Mouse (Mus musculus) embryonic facial prominence, embryonic 10.5 days (tissue): Measurements from ENCODE around the gene Vps45. TPM values are rescaled to one million over a fixed set of nuclear protein-coding genes. Genes with fewer than 3 reads are reported as not detected.
A peak's percentile ranks its signal among the peaks of the same experiment; 100 is the strongest.

Experiments
- DNase-seq: peaks from one replicate; pipeline ENCODE4 v3.0.0-alpha.2; 2017; ENCODE audit warnings: low spot score
- H3K27ac ChIP-seq: fragments of 300-500 bp; sonication (generic); replicated peaks from 2 replicates; pipeline ENCODE4 v1.5.1; 2016; ENCODE audit warnings: mild to moderate bottlenecking
- H3K27me3 ChIP-seq: fragments of 300-500 bp; sonication (generic); replicated peaks from 2 replicates; pipeline ENCODE4 v1.6.1; 2016; ENCODE audit warnings: low read depth, mild to moderate bottlenecking; ENCODE audit not compliant: poor library complexity, severe bottlenecking
- H3K36me3 ChIP-seq: fragments of 300-500 bp; sonication (generic); replicated peaks from 2 replicates; pipeline ENCODE4 v1.6.1; 2016; ENCODE audit warnings: mild to moderate bottlenecking, moderate library complexity
- H3K4me1 ChIP-seq: fragments of 300-500 bp; sonication (generic); 2 replicates; pipeline ENCODE4 v1.6.1; 2016
- H3K4me3 ChIP-seq: fragments of 300-500 bp; sonication (generic); 2 replicates; pipeline ENCODE4 v1.5.1; 2016; ENCODE audit warnings: mild to moderate bottlenecking, moderate library complexity
- H3K9me3 ChIP-seq: fragments of 300-500 bp; sonication (generic); 2 replicates; pipeline ENCODE4 v1.6.1; 2016; ENCODE audit warnings: mild to moderate bottlenecking
- WGBS: fragments of 180-500 bp; shearing (Covaris S2); methylation state at CpG from one replicate; pipeline ENCODE4 v1.1.7; 2016; 5-methylcytosine and 5-hydroxymethylcytosine counted together
- polyA plus RNA-seq: library from polyadenylated mRNA; unstranded; fragments of >200 nt; fragmentation: Nextera tagmentation; extraction: Ambion mirVana; gene quantifications from 2 replicates; pipeline ENCODE4 v1.2.1, GENCODE M21; 2016

The Vps45 gene
- polyA plus RNA-seq, 1 experiment from 2014 or later: 26.5 TPM

GRCm38 (mm10) chr3:96069542-96069941 is 11.3 kb upstream of the Vps45 start:
- 60% methylated on average over 1 of the region's 1 CpGs for WGBS
- no peak overlapping the region for H3K27ac ChIP-seq
- no peak overlapping the region for H3K4me3 ChIP-seq
- no peak for DNase-seq
- peaks cover 10% of the 10 kb centered on the region; the same call in 1 of the 2 replicates for H3K4me1 ChIP-seq
- H3K36me3 ChIP-seq: no peaks in the 10 kb centered on the region
- no peaks in the 10 kb centered on the region for H3K27me3 ChIP-seq
- no peaks in the 10 kb centered on the region for H3K9me3 ChIP-seq

GRCm38 (mm10) chr3:96069046-96069445 is 10.8 kb upstream of the Vps45 start:
- Histone ChIP-seq H3K36me3 (no peaks in the 10 kb centered on the region), H3K9me3 (no peaks in the 10 kb centered on the region), H3K27ac (no peak overlapping the region), H3K4me1 (peaks cover 10% of the 10 kb centered on the region; the same call in 1 of the 2 replicates), H3K4me3 (no peak overlapping the region), H3K27me3 (no peaks in the 10 kb centered on the region)
- WGBS: 93% methylated on average over 6 of the region's 6 CpGs
- no peak for DNase-seq

GRCm38 (mm10) chr3:96066741-96067140 is 8.5 kb upstream of the Vps45 start:
- WGBS: 89% methylated on average over 5 of the region's 5 CpGs

GRCm38 (mm10) chr3:96065754-96066375 is 7.6 kb upstream of the Vps45 start:
- no peaks in the 10 kb centered on the region for H3K9me3 ChIP-seq
- 35% methylated on average over 20 of the region's 20 CpGs for WGBS
- H3K27me3 ChIP-seq: no peaks in the 10 kb centered on the region
- peak; percentile 54 for DNase-seq
- H3K36me3 ChIP-seq: no peaks in the 10 kb centered on the region
- no peak overlapping the region for H3K27ac ChIP-seq
- H3K4me1 ChIP-seq: peaks cover 10% of the 10 kb centered on the region; the same call in 1 of the 2 replicates
- H3K4me3 ChIP-seq: peak overlapping the region; percentile 28; the same call in 1 of the 2 replicates

More at GRCm38 (mm10) chr3:96066741-96067140, 8.5 kb upstream of the Vps45 start:
- peaks cover 10% of the 10 kb centered on the region; the same call in 1 of the 2 replicates for H3K4me1 ChIP-seq
- no peak overlapping the region for H3K27ac ChIP-seq
- no peaks in the 10 kb centered on the region for H3K9me3 ChIP-seq
- no peak for DNase-seq
- H3K27me3 ChIP-seq: no peaks in the 10 kb centered on the region
- H3K4me3 ChIP-seq: no peak overlapping the region
- no peaks in the 10 kb centered on the region for H3K36me3 ChIP-seq

GRCm38 (mm10) chr3:96065147-96065546 is 6.9 kb upstream of the Vps45 start:
- Histone ChIP-seq H3K4me3 (peak overlapping the region; percentile 28; the same call in 1 of the 2 replicates), H3K27ac (no peak overlapping the region), H3K27me3 (no peaks in the 10 kb centered on the region), H3K36me3 (no peaks in the 10 kb centered on the region), H3K4me1 (peaks cover 10% of the 10 kb centered on the region; the same call in 1 of the 2 replicates), H3K9me3 (no peaks in the 10 kb centered on the region)
- WGBS: 38% methylated on average over 4 of the region's 4 CpGs
- peak; percentile 27 for DNase-seq

- WGBS: 89% methylated on average over 3 of the region's 3 CpGs
- Histone ChIP-seq H3K4me3 (no peak overlapping the region), H3K27me3 (no peaks in the 10 kb centered on the region), H3K36me3 (no peaks in the 10 kb centered on the region), H3K27ac (no peak overlapping the region), H3K4me1 (peaks cover 10% of the 10 kb centered on the region; the same call in 1 of the 2 replicates), H3K9me3 (no peaks in the 10 kb centered on the region)
- no peak for DNase-seq
Observed at GRCm38 (mm10) chr3:96064217-96064616, 6.0 kb upstream of the Vps45 start.

- Histone ChIP-seq H3K27ac (no peak overlapping the region), H3K4me1 (peaks cover 14% of the 10 kb centered on the region), H3K27me3 (no peaks in the 10 kb centered on the region), H3K9me3 (no peaks in the 10 kb centered on the region), H3K36me3 (no peaks in the 10 kb centered on the region), H3K4me3 (no peak overlapping the region)
- DNase-seq: no peak
- 81% methylated on average over 2 of the region's 2 CpGs for WGBS
Observed at GRCm38 (mm10) chr3:96063299-96063698, 5.0 kb upstream of the Vps45 start.

- Histone ChIP-seq H3K4me3 (no peak overlapping the region), H3K4me1 (peaks cover 20% of the 10 kb centered on the region), H3K27me3 (no peaks in the 10 kb centered on the region), H3K9me3 (no peaks in the 10 kb centered on the region), H3K36me3 (peaks cover 5% of the 10 kb centered on the region; the same call in 1 of the 2 replicates), H3K27ac (no peak overlapping the region)
- WGBS: 87% methylated on average over 1 of the region's 1 CpGs
- no peak for DNase-seq
Observed at GRCm38 (mm10) chr3:96060146-96060545, 1.9 kb upstream of the Vps45 start.

GRCm38 (mm10) chr3:96057747-96058204 is 490 bp downstream of the Vps45 start:
- DNase-seq: peak; percentile 93
- Histone ChIP-seq H3K27me3 (no peaks in the 10 kb centered on the region), H3K27ac (peak overlapping the region; percentile 90), H3K36me3 (peaks cover 8% of the 10 kb centered on the region; the same call in 1 of the 2 replicates), H3K9me3 (no peaks in the 10 kb centered on the region), H3K4me1 (peaks cover 17% of the 10 kb centered on the region), H3K4me3 (peak overlapping the region; percentile 75)
- under 1% methylated on average over 26 of the region's 26 CpGs for WGBS

- H3K27me3 ChIP-seq: no peaks in the 10 kb centered on the region
- 87% methylated on average over 4 of the region's 4 CpGs for WGBS
- H3K4me1 ChIP-seq: peaks cover 17% of the 10 kb centered on the region
- DNase-seq: no peak
- H3K27ac ChIP-seq: no peak overlapping the region
- H3K9me3 ChIP-seq: no peaks in the 10 kb centered on the region
- no peak overlapping the region for H3K4me3 ChIP-seq
- H3K36me3 ChIP-seq: peaks cover 11% of the 10 kb centered on the region; the same call in 1 of the 2 replicates
Observed at GRCm38 (mm10) chr3:96056031-96056430, 2.2 kb downstream of the Vps45 start.

- 87% methylated on average over 6 of the region's 6 CpGs for WGBS
- Histone ChIP-seq H3K27me3 (no peaks in the 10 kb centered on the region), H3K4me1 (peaks cover 17% of the 10 kb centered on the region), H3K36me3 (peaks cover 15% of the 10 kb centered on the region; the same call in 1 of the 2 replicates), H3K9me3 (no peaks in the 10 kb centered on the region), H3K27ac (no peak overlapping the region), H3K4me3 (no peak overlapping the region)
- no peak for DNase-seq
Observed at GRCm38 (mm10) chr3:96055294-96055693, 3.0 kb downstream of the Vps45 start.

- H3K27ac ChIP-seq: no peak overlapping the region
- 44% methylated on average over 2 of the region's 2 CpGs for WGBS
- no peak for DNase-seq
- H3K36me3 ChIP-seq: peaks cover 16% of the 10 kb centered on the region; the same call in 1 of the 2 replicates
- peaks cover 5% of the 10 kb centered on the region for H3K4me1 ChIP-seq
- H3K4me3 ChIP-seq: no peak overlapping the region
- H3K9me3 ChIP-seq: no peaks in the 10 kb centered on the region
- no peaks in the 10 kb centered on the region for H3K27me3 ChIP-seq
Observed at GRCm38 (mm10) chr3:96051839-96052238, 6.4 kb downstream of the Vps45 start.

- Histone ChIP-seq H3K4me3 (no peak overlapping the region), H3K27me3 (no peaks in the 10 kb centered on the region), H3K9me3 (no peaks in the 10 kb centered on the region), H3K27ac (no peak overlapping the region), H3K36me3 (peaks cover 20% of the 10 kb centered on the region), H3K4me1 (no peaks in the 10 kb centered on the region)
- DNase-seq: no peak
- WGBS: 65% methylated on average over 4 of the region's 4 CpGs
Observed at GRCm38 (mm10) chr3:96051186-96051585, 7.1 kb downstream of the Vps45 start.
